Comparison of ENCODE assay signal across 8 mouse cellular contexts in genomic region chr8:11004781-11005459, GRCm38 (mm10). TPM values are rescaled to one million over a fixed set of nuclear protein-coding genes. Genes with fewer than 3 reads are reported as not detected.
DNase-seq lines count a peak whose midpoint lies in the region; ATAC-seq lines count a peak whose summit lies in the region.

No protein-coding gene starts in this region.

- peak overlapping the region; percentile 79 for H3K9ac ChIP-seq in kidney, embryonic 15.5 days
- H3K9ac ChIP-seq in hindbrain, embryonic 14.5 days: peak overlapping the region; percentile 58
- H3K9ac ChIP-seq in midbrain, embryonic 13.5 days (replicated peaks): peak overlapping the region; percentile 92

- H3K27ac ChIP-seq in kidney, embryonic 15.5 days: 0 out of 2 replicates have a peak overlapping the region, but pooled peaks have one; percentile 1
- no peak overlapping the region for H3K27ac ChIP-seq in hindbrain, embryonic 14.5 days
- H3K27ac ChIP-seq in midbrain, embryonic 13.5 days: no peak overlapping the region

- peak overlapping the region; percentile 83 for H3K4me3 ChIP-seq in kidney, embryonic 15.5 days (replicated peaks)
- peak overlapping the region; percentile 42 for H3K4me3 ChIP-seq in hindbrain, embryonic 14.5 days (replicated peaks; ENCODE audit: low read length)
- H3K4me3 ChIP-seq in midbrain, embryonic 13.5 days (replicated peaks): peak overlapping the region; percentile 62

- no peaks in the 10 kb centered on the region for H3K9me3 ChIP-seq in kidney, embryonic 15.5 days (replicated peaks)
- no peaks in the 10 kb centered on the region for H3K9me3 ChIP-seq in hindbrain, embryonic 14.5 days (ENCODE audit: control insufficient read depth, low read length)
- H3K9me3 ChIP-seq in midbrain, embryonic 13.5 days: no peaks in the 10 kb centered on the region

- 0 out of 2 replicates have a peak, but pooled peaks cover 13% of the 10 kb centered on the region for H3K36me3 ChIP-seq in kidney, embryonic 15.5 days
- H3K36me3 ChIP-seq in hindbrain, embryonic 14.5 days (replicated peaks; ENCODE audit: control insufficient read depth, insufficient read depth): no peaks in the 10 kb centered on the region
- H3K36me3 ChIP-seq in midbrain, embryonic 13.5 days: 0 out of 2 replicates have a peak, but pooled peaks cover 9% of the 10 kb centered on the region

- H3K27me3 ChIP-seq in kidney, embryonic 15.5 days: peaks cover 4% of the 10 kb centered on the region; the same call in 1 of the 2 replicates
- no peaks in the 10 kb centered on the region for H3K27me3 ChIP-seq in hindbrain, embryonic 14.5 days (ENCODE audit: control insufficient read depth, insufficient read depth, low read length)
- no peaks in the 10 kb centered on the region for H3K27me3 ChIP-seq in midbrain, embryonic 13.5 days

- H3K4me1 ChIP-seq in kidney, embryonic 15.5 days: peaks cover 83% of the 10 kb centered on the region
- peaks cover 71% of the 10 kb centered on the region for H3K4me1 ChIP-seq in hindbrain, embryonic 14.5 days (replicated peaks; ENCODE audit: control insufficient read depth, insufficient read depth, low read length)
- H3K4me1 ChIP-seq in midbrain, embryonic 13.5 days (replicated peaks): peaks cover 74% of the 10 kb centered on the region

- WGBS in kidney, embryonic 15.5 days: 66% methylated on average over 22 of the region's 22 CpGs
- WGBS in hindbrain, embryonic 14.5 days: 74% methylated on average over 22 of the region's 22 CpGs
- 69% methylated on average over 22 of the region's 22 CpGs for WGBS in midbrain, embryonic 13.5 days

- peak overlapping the region; percentile 93 for H3K4me2 ChIP-seq in kidney, embryonic 15.5 days
- peak overlapping the region; percentile 93 for H3K4me2 ChIP-seq in hindbrain, embryonic 14.5 days (replicated peaks)
- H3K4me2 ChIP-seq in midbrain, embryonic 13.5 days (replicated peaks): peak overlapping the region; percentile 79

- no peak for DNase-seq in kidney, postnatal 36 days
- DNase-seq in cerebellum, postnatal 10 days: peak; percentile 41 to 48
- no peak for DNase-seq in hindbrain, embryonic 14.5 days (ENCODE audit: low spot score)
- no peak for DNase-seq in layer of hippocampus, adult 9-11 months
- DNase-seq in urinary bladder, postnatal 36 days (ENCODE audit: low spot score in 2 of 2): no peak

- ATAC-seq in kidney, embryonic 15.5 days (replicated peaks; ENCODE audit: low FRiP score): no peak
- no peak for ATAC-seq in hindbrain, embryonic 14.5 days (ENCODE audit: low FRiP score)
- ATAC-seq in midbrain, embryonic 13.5 days: no peak
- no peak for ATAC-seq in activated CD4-positive, CD25-positive, alpha-beta regulatory T cell, adult 4 months

RNA-seq across cellular contexts. Expression of gene Irs2, which starts 3.3 kb away (rescaled TPM):
- 5.6 and 5.7 TPM in 2 replicates for polyA plus RNA-seq in kidney, embryonic 15.5 days (2015; fragmentation: Nextera tagmentation; extraction: Ambion mirVana)
- 5.4 and 5.8 TPM in 2 replicates for polyA plus RNA-seq in hindbrain, embryonic 14.5 days (2014; fragmentation: Nextera tagmentation; extraction: Ambion mirVana)
- 5.6 and 5.9 TPM in 2 replicates for polyA plus RNA-seq in midbrain, embryonic 13.5 days (2015; fragmentation: Nextera tagmentation; extraction: Ambion mirVana)
- polyA plus RNA-seq in activated CD4-positive, CD25-positive, alpha-beta regulatory T cell, adult 4 months (2017; shearing (Covaris generic)): under 1 TPM; 0.48 to 0.83 TPM

Comparison
In these comparisons a context has a peak if more than half of its experiments do, and no peak if none do; other contexts are left out.
1. DNase-seq: peak in cerebellum, postnatal 10 days (2 of 2); none in kidney, postnatal 36 days (0 of 2), hindbrain, embryonic 14.5 days (single experiment), layer of hippocampus, adult 9-11 months (single experiment) and urinary bladder, postnatal 36 days (0 of 2).
2. Peak in every context shown above with its lines, with median percentiles within 50 percentile points of each other: H3K4me2 ChIP-seq, H3K4me3 ChIP-seq and H3K9ac ChIP-seq.